Mouse (Mus musculus): ENCODE results near the gene Lrtm1. TPM values are rescaled to one million over a fixed set of nuclear protein-coding genes. Genes with fewer than 3 reads are reported as not detected.

The Lrtm1 gene
- not detected for polyA plus RNA-seq (2015; fragmentation: Illumina TruSeq; extraction: RNeasy Lipid Tissue Mini Kit (QIAGEN cat#74804); ENCODE audit: low read depth, low replicate concordance)

GRCm38 (mm10) chr14:29017883-29018282, at the start of gene Lrtm1:
Gene Lrtm1 (plus strand): TSS chr14:29018208.

